Mouse (Mus musculus) liver, embryonic 16.5 days (tissue): ENCODE data around the gene Pigt. TPM values are rescaled to one million over a fixed set of nuclear protein-coding genes. Genes with fewer than 3 reads are reported as not detected.

Source experiments
- ATAC-seq: fragments of 200-750 bp; cut with Nextera tagmentation; 2 replicates; pipeline ENCODE4 v1.8.0; 2017; ENCODE audit warnings: low read depth, mild to moderate bottlenecking, moderate number of reproducible peaks, moderate library complexity
- H3K27ac ChIP-seq: fragments of 300-500 bp; sonication (generic); 2 replicates; pipeline ENCODE4 v1.5.1; 2014; ENCODE audit warnings: mild to moderate bottlenecking, low read length
- H3K27me3 ChIP-seq: fragments of 300-500 bp; sonication (generic); 2 replicates; pipeline ENCODE4 v1.6.1; 2014; ENCODE audit warnings: low read depth, low read length, mixed read lengths; ENCODE audit not compliant: control insufficient read depth, insufficient read depth
- H3K36me3 ChIP-seq: fragments of 300-500 bp; sonication (generic); 2 replicates; pipeline ENCODE4 v1.6.1; 2014; ENCODE audit warnings: mild to moderate bottlenecking; ENCODE audit not compliant: control insufficient read depth, insufficient read depth
- H3K4me1 ChIP-seq: fragments of 300-500 bp; sonication (generic); 2 replicates; pipeline ENCODE4 v1.6.1; 2014; ENCODE audit warnings: low read depth, low read length, mixed read lengths; ENCODE audit not compliant: control insufficient read depth
- H3K4me2 ChIP-seq: fragments of 300-500 bp; sonication (generic); 2 replicates; pipeline ENCODE4 v1.6.1; 2014; ENCODE audit warnings: low read depth, low read length, mixed read lengths
- H3K4me3 ChIP-seq: fragments of 300-500 bp; sonication (generic); 2 replicates; pipeline ENCODE4 v1.5.1; 2014; ENCODE audit warnings: low read depth, mild to moderate bottlenecking, low read length
- H3K9ac ChIP-seq: fragments of 300-500 bp; sonication (generic); 2 replicates; pipeline ENCODE4 v1.6.1; 2014; ENCODE audit warnings: low read depth, low read length
- H3K9me3 ChIP-seq: fragments of 300-500 bp; sonication (generic); replicated peaks from 2 replicates; pipeline ENCODE4 v1.6.1; 2016; ENCODE audit warnings: low read length; ENCODE audit not compliant: control insufficient read depth
- WGBS: fragments of 180-500 bp; shearing (Covaris S2); extraction: QIAGEN DNeasy Blood & Tissue Kit; methylation state at CpG from one replicate; pipeline ENCODE4 v1.1.7; 2014; ENCODE audit not compliant: insufficient replicate concordance; 5-methylcytosine and 5-hydroxymethylcytosine counted together
- polyA plus RNA-seq: library from polyadenylated mRNA; unstranded; fragments of >200 nt; fragmentation: Nextera tagmentation; extraction: Ambion mirVana; gene quantifications from 2 replicates; pipeline ENCODE4 v1.2.1, GENCODE M21; 2015

The Pigt gene
- polyA plus RNA-seq, 1 experiment from 2014 or later, result 24.0 TPM

- ATAC-seq, result 0 out of 2 replicates have a peak, but pooled peaks have one; percentile 13
- 3% methylated on average over 11 of the region's 11 CpGs for WGBS
- Histone ChIP-seq H3K27me3 (no peaks in the 10 kb centered on the region), H3K4me1 (no peaks in the 10 kb centered on the region), H3K36me3 (no peaks in the 10 kb centered on the region), H3K4me2 (peak overlapping the region; percentile 1; the same call in 1 of the 2 replicates), H3K4me3 (no peak overlapping the region), H3K9ac (no peak overlapping the region), H3K9me3 (no peaks in the 10 kb centered on the region), H3K27ac (peak overlapping the region; percentile 25)
Observed at GRCm38 (mm10) chr2:164521841-164522240, 24.5 kb downstream of the Pigt start.

DNA sequence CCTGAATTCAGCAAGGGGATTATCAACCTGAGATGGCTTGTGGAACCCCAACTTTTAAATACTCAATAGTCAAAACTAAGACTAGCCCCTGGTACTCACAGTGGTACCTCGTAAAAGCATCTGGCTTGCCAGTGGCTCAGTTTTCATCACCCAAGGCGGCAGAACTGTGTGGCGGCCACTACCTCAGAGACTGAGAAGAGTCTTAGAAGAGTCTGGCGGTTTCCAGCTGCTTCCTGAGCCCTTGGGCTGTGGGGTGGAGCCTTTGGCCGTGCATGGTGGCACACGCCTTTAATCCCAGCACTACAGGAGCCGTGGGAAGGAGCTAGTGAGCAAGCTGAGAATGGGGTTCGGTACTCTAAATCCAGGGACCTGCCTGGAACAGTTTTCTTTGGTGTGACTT, 25.0 kb downstream of the Pigt start:
- WGBS, result 13% methylated on average over 8 of the region's 8 CpGs
- Histone ChIP-seq H3K27me3 (no peaks in the 10 kb centered on the region), H3K4me3 (no peak overlapping the region), H3K4me2 (peak overlapping the region; percentile 1; the same call in 1 of the 2 replicates), H3K4me1 (no peaks in the 10 kb centered on the region), H3K9ac (no peak overlapping the region), H3K36me3 (no peaks in the 10 kb centered on the region), H3K27ac (peak overlapping the region; percentile 25), H3K9me3 (no peaks in the 10 kb centered on the region)
- no peak for ATAC-seq

DNA sequence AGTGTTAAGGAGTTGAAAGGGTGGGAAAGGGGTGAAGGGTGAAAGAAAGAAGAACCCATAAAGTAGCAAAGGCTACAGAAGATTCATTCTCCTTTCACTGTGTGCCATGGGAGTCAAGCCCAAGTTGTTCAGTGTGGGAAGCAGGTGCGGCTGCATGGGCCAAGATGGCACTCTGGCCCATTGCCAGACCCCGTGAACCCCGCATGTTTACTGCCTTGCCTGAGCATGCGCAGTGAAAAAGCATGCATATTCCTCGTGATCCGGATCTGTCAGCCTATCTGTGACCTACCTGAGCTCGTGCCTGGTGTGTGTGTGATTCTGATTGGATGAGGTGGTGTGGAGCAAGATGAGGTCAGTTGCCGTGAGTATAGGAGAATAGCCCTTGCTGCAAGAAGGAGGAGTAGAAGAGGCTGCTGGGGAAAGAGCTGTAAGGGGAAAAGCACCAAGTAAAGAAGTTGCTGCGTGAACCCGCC, 26.0 kb downstream of the Pigt start:
- Histone ChIP-seq H3K27ac (no peak overlapping the region), H3K36me3 (no peaks in the 10 kb centered on the region), H3K27me3 (no peaks in the 10 kb centered on the region), H3K4me1 (no peaks in the 10 kb centered on the region), H3K9ac (no peak overlapping the region), H3K9me3 (no peaks in the 10 kb centered on the region), H3K4me2 (no peak overlapping the region), H3K4me3 (no peak overlapping the region)
- WGBS, result 60% methylated on average over 10 of the region's 10 CpGs
- ATAC-seq, result no peak

- no peak overlapping the region for H3K4me2 ChIP-seq
- H3K4me1 ChIP-seq, result no peaks in the 10 kb centered on the region
- no peak overlapping the region for H3K4me3 ChIP-seq
- 46% methylated on average over 5 of the region's 5 CpGs for WGBS
- H3K9me3 ChIP-seq, result no peaks in the 10 kb centered on the region
- no peaks in the 10 kb centered on the region for H3K36me3 ChIP-seq
- H3K27ac ChIP-seq, result no peak overlapping the region
- H3K9ac ChIP-seq, result no peak overlapping the region
- no peaks in the 10 kb centered on the region for H3K27me3 ChIP-seq
- no peak for ATAC-seq
Observed at GRCm38 (mm10) chr2:164528557-164528956, 31.2 kb downstream of the Pigt start.

- no peaks in the 10 kb centered on the region for H3K27me3 ChIP-seq
- no peak for ATAC-seq
- no peaks in the 10 kb centered on the region for H3K36me3 ChIP-seq
- 8% methylated on average over 3 of the region's 3 CpGs for WGBS
- no peak overlapping the region for H3K4me3 ChIP-seq
- no peak overlapping the region for H3K27ac ChIP-seq
- H3K4me1 ChIP-seq, result no peaks in the 10 kb centered on the region
- no peak overlapping the region for H3K9ac ChIP-seq
- H3K4me2 ChIP-seq, result no peak overlapping the region
- no peaks in the 10 kb centered on the region for H3K9me3 ChIP-seq
Observed at GRCm38 (mm10) chr2:164531169-164531568, 33.8 kb downstream of the Pigt start.

DNA sequence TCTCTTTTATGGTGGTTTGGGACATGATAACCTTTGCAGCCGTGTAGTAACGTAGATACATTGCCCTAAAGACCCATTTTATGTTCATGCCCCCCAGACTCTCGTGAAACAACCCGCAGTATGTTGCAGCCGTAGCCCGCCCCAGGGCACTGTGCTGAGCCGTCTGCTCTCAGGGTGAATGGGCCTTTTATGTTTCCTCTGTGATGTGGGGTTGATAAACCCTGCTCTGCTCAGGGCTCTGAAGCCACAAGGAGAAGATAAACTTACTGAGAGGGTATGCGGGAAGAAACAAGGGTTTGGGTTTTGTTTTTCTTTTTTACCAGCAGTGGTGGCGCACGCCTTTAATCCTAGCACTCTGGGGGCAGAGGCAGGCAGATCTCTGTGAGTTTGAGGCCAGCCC, 37.0 kb downstream of the Pigt start:
- Histone ChIP-seq H3K36me3 (no peaks in the 10 kb centered on the region), H3K9me3 (no peaks in the 10 kb centered on the region), H3K4me1 (no peaks in the 10 kb centered on the region), H3K4me2 (no peak overlapping the region), H3K4me3 (no peak overlapping the region), H3K27ac (no peak overlapping the region), H3K9ac (no peak overlapping the region), H3K27me3 (no peaks in the 10 kb centered on the region)
- WGBS, result 55% methylated on average over 10 of the region's 10 CpGs
- no peak for ATAC-seq

- H3K27ac ChIP-seq, result no peak overlapping the region
- ATAC-seq, result no peak
- no peaks in the 10 kb centered on the region for H3K9me3 ChIP-seq
- no peaks in the 10 kb centered on the region for H3K27me3 ChIP-seq
- no peaks in the 10 kb centered on the region for H3K36me3 ChIP-seq
- no peak overlapping the region for H3K9ac ChIP-seq
- H3K4me3 ChIP-seq, result no peak overlapping the region
- H3K4me2 ChIP-seq, result no peak overlapping the region
- 49% methylated on average over 4 of the region's 4 CpGs for WGBS
- H3K4me1 ChIP-seq, result no peaks in the 10 kb centered on the region
Observed at GRCm38 (mm10) chr2:164537003-164537402, 39.7 kb downstream of the Pigt start.

DNA sequence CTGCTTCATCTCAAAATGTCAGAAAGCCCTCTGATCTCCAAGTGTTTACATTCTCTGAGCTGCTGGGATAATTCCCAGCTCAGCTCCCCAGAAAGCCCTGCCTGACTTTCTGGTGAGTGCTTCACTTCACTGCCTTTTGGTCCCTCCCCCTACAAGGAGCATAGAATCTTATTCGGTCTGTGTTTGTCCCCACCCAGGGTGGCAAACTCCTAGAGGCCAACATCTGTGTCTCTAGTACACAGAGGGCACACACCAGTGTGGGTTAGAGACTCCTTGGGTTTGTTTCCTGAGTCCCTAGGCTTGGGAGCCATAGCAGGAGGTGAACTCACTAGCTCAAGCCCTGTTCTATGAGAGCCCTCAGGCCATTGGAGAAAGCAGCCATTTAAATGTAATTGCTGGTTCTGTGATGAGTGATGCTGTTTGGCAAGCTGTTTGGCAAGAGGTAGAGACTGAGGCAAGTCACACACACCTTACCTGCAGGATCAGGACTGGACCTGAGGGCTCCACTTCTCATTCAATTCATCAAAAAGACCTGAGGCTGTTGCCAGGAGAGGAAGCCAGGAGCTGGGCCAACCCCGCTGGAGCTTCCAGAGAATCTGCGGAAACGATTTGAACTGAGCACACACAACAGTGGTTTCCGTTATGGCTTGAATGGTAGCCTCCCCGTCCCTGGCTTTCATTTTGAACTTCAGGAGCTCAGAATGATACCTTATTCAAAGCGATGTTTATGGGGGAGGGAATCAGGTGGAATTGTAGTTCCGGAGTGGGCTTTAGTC, 43.5 kb downstream of the Pigt start:
- H3K4me2 ChIP-seq, result no peak overlapping the region
- H3K9me3 ChIP-seq, result no peaks in the 10 kb centered on the region
- 15% methylated on average over 8 of the region's 8 CpGs for WGBS
- H3K27me3 ChIP-seq, result no peaks in the 10 kb centered on the region
- H3K36me3 ChIP-seq, result no peaks in the 10 kb centered on the region
- no peaks in the 10 kb centered on the region for H3K4me1 ChIP-seq
- ATAC-seq, result no peak
- H3K4me3 ChIP-seq, result no peak overlapping the region
- no peak overlapping the region for H3K27ac ChIP-seq
- H3K9ac ChIP-seq, result no peak overlapping the region

- no peak overlapping the region for H3K27ac ChIP-seq
- H3K9ac ChIP-seq, result no peak overlapping the region
- H3K9me3 ChIP-seq, result no peaks in the 10 kb centered on the region
- ATAC-seq, result no peak
- no peaks in the 10 kb centered on the region for H3K4me1 ChIP-seq
- no peaks in the 10 kb centered on the region for H3K27me3 ChIP-seq
- H3K4me2 ChIP-seq, result no peak overlapping the region
- H3K36me3 ChIP-seq, result no peaks in the 10 kb centered on the region
- H3K4me3 ChIP-seq, result no peak overlapping the region
- 51% methylated on average over 5 of the region's 5 CpGs for WGBS
Observed at GRCm38 (mm10) chr2:164542132-164542531, 44.8 kb downstream of the Pigt start.
